Mouse (Mus musculus) hindbrain, embryonic 11.5 days (tissue): ENCODE measurements around the gene Ugt1a1. TPM values are rescaled to one million over a fixed set of nuclear protein-coding genes. Genes with fewer than 3 reads are reported as not detected.

Source experiments
- ATAC-seq: fragments of 200-750 bp; cut with Nextera tagmentation; 2 replicates; pipeline ENCODE4 v1.8.0; 2017; ENCODE audit warnings: mild to moderate bottlenecking, moderate TSS enrichment, moderate library complexity; ENCODE audit not compliant: low FRiP score
- DNase-seq: peaks from one replicate; pipeline ENCODE4 v3.0.0-alpha.2; 2015; ENCODE audit warnings: low spot score
- H3K27ac ChIP-seq: fragments of 300-500 bp; sonication (generic); 2 replicates; pipeline ENCODE4 v1.5.1; 2014; ENCODE audit warnings: mild to moderate bottlenecking, low read depth, low read length
- H3K27me3 ChIP-seq: fragments of 300-500 bp; sonication (generic); 2 replicates; pipeline ENCODE4 v1.6.1; 2014; ENCODE audit warnings: mild to moderate bottlenecking, low read length, moderate library complexity, mixed read lengths; ENCODE audit not compliant: control insufficient read depth, insufficient read depth
- H3K36me3 ChIP-seq: fragments of 300-500 bp; sonication (generic); 2 replicates; pipeline ENCODE4 v1.6.1; 2014; ENCODE audit warnings: mild to moderate bottlenecking, low read length, moderate library complexity, mixed read lengths; ENCODE audit not compliant: control insufficient read depth, insufficient read depth
- H3K4me1 ChIP-seq: fragments of 300-500 bp; sonication (generic); replicated peaks from 2 replicates; pipeline ENCODE4 v1.6.1; 2014; ENCODE audit warnings: low read length, mixed read lengths; ENCODE audit not compliant: control insufficient read depth, insufficient read depth
- H3K4me2 ChIP-seq: fragments of 300-500 bp; sonication (generic); replicated peaks from 2 replicates; pipeline ENCODE4 v1.6.1; 2014; ENCODE audit warnings: mild to moderate bottlenecking, low read depth, low read length
- H3K4me3 ChIP-seq: fragments of 300-500 bp; sonication (generic); 2 replicates; pipeline ENCODE4 v1.5.1; 2014; ENCODE audit warnings: low read depth, low read length
- H3K9ac ChIP-seq: fragments of 300-500 bp; sonication (generic); 2 replicates; pipeline ENCODE4 v1.6.1; 2014; ENCODE audit warnings: low read depth, low read length
- H3K9me3 ChIP-seq: fragments of 300-500 bp; sonication (generic); 2 replicates; pipeline ENCODE4 v1.6.1; 2016; ENCODE audit warnings: low read length; ENCODE audit not compliant: control insufficient read depth
- WGBS: fragments of 180-500 bp; shearing (Covaris S2); extraction: QIAGEN DNeasy Blood & Tissue Kit; methylation state at CpG from one replicate; pipeline ENCODE4 v1.1.7; 2014; 5-methylcytosine and 5-hydroxymethylcytosine counted together
- polyA plus RNA-seq: library from polyadenylated mRNA; unstranded; fragments of >200 nt; fragmentation: Nextera tagmentation; extraction: Ambion mirVana; gene quantifications from 2 replicates; pipeline ENCODE4 v1.2.1, GENCODE M21; 2014

The Ugt1a1 gene
- polyA plus RNA-seq, 1 experiment from 2014 or later, result not detected

DNA sequence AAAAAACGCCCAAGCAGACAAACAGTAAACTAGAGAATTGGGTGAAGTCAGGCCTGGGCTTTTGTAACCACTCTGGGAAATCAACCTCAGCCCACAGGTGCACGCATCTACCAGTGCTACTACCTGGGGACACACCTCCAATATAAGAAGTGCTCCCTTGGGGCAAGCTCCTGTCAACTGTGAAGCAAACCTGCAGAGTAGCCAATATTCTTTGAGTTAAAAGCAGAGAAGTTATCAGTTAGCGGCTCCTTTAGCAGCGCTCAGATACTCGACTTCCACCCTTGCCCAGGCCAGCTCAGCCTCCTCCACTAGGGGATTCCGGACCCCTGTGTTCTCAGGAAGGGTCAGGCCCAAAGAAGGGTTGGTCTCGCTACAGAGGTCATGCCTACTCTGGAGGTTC lies 49.9 kb downstream of the Ugt1a1 start:
- Histone ChIP-seq H3K9me3 (peaks cover 38% of the 10 kb centered on the region), H3K9ac (no peak overlapping the region), H3K27me3 (no peaks in the 10 kb centered on the region), H3K36me3 (peaks cover 52% of the 10 kb centered on the region), H3K27ac (no peak overlapping the region), H3K4me2 (no peak overlapping the region), H3K4me3 (no peak overlapping the region), H3K4me1 (no peaks in the 10 kb centered on the region)
- 86% methylated on average over 7 of the region's 7 CpGs for WGBS
- DNase-seq (no peak), ATAC-seq (no peak)

DNA sequence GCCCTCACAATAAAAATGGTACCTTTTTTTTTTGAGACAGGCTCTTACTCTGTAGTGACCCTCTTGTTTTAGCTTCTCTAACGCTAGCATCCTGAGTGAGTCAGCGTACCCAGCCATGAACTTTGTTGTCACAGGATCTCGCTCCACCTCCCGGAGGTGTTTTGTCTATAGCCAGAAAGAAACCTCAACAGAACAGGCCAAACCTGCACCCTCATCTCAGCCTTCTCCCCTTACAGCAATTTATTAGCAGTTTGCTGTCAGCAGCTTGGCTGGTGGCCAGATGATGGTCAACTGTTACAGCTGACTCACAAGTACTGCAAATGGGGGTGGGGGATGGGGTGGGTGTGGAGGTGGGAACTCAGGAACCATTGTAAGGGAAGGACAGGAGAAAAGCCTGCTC lies 50.5 kb downstream of the Ugt1a1 start:
- Histone ChIP-seq H3K27ac (no peak overlapping the region), H3K4me1 (no peaks in the 10 kb centered on the region), H3K4me3 (no peak overlapping the region), H3K36me3 (peaks cover 57% of the 10 kb centered on the region), H3K9ac (no peak overlapping the region), H3K27me3 (no peaks in the 10 kb centered on the region), H3K9me3 (peaks cover 33% of the 10 kb centered on the region), H3K4me2 (no peak overlapping the region)
- DNase-seq (no peak), ATAC-seq (no peak)
- WGBS, result 90% methylated on average over 4 of the region's 4 CpGs

DNA sequence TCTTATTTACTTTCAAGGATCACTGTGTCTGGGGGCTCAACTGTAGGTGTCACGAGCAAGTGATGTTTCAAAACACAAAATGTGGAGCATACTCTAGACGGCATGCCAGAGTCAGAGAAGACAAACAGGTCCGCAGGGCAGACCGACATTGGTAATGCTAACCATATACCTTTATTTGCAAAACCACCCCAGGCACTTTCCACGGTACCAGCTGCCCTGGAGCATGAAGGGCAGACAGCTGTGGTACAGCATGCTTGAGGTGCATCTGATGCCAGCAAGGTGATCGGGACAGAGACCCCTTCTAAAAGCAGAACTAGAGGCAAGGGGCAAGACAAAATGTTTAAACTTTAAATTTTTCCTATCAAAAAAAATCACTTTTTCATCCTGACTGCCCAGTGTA lies 51.2 kb downstream of the Ugt1a1 start:
- H3K9me3 ChIP-seq, result peaks cover 27% of the 10 kb centered on the region
- DNase-seq, result no peak
- no peak overlapping the region for H3K4me3 ChIP-seq
- H3K36me3 ChIP-seq, result peaks cover 64% of the 10 kb centered on the region
- no peak for ATAC-seq
- no peaks in the 10 kb centered on the region for H3K4me1 ChIP-seq
- H3K4me2 ChIP-seq, result no peak overlapping the region
- H3K27ac ChIP-seq, result no peak overlapping the region
- H3K9ac ChIP-seq, result no peak overlapping the region
- no peaks in the 10 kb centered on the region for H3K27me3 ChIP-seq
- 79% methylated on average over 6 of the region's 6 CpGs for WGBS

DNA sequence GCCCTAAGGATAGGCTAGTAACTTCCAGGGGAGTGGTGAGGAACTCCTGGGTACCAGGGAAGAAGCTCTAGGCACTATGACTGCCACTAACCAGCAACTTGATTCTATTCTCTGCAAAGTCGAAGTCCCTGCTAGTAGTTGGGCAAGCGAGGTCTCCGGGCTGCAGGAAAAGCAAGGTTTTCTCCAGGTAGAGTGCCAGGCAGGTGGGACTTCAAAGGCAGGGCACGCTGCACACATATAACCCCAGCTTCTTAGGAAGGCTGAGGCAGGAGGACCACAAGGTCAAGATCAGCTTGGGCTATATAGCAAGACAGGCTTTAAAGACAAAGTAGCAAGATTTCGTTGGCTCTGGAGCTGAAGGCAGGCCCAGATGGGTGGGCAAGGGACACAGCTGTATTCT lies 52.0 kb downstream of the Ugt1a1 start:
- H3K4me1 ChIP-seq, result no peaks in the 10 kb centered on the region
- WGBS, result 91% methylated on average over 5 of the region's 5 CpGs
- H3K36me3 ChIP-seq, result peaks cover 72% of the 10 kb centered on the region
- ATAC-seq, result no peak
- DNase-seq, result no peak
- H3K4me3 ChIP-seq, result no peak overlapping the region
- no peaks in the 10 kb centered on the region for H3K27me3 ChIP-seq
- H3K27ac ChIP-seq, result no peak overlapping the region
- no peak overlapping the region for H3K4me2 ChIP-seq
- no peak overlapping the region for H3K9ac ChIP-seq
- H3K9me3 ChIP-seq, result peaks cover 25% of the 10 kb centered on the region

DNA sequence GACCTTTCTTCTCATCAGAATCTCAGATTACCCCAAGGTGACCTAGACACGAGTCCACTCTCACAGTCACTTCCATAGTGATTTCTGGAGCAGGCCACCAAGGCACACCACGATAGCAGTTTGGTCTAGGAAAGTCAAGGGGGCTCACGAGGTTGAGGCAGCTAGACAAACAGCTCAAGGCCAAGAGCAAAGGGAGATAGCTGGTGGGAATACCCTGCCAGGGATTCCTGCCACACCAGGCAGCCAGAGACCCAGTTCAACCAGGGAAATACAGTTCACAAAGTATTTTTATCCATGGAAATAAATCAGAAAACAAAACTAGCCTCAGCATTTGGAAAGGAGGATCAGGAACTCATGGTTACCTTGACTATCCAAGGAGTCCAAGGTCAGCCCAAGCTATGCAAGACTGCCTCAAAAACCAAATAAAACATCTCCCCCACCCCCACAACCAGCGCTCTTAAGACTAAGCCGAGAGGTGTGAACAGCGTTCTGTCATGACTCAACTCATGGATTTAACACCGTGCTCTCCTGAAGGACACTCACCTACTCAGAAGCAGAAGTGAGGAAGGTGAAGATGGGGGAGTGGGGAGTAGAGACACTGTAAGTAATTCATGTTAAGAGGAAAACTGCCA lies 52.6 kb downstream of the Ugt1a1 start:
- Histone ChIP-seq H3K36me3 (peaks cover 77% of the 10 kb centered on the region), H3K27me3 (no peaks in the 10 kb centered on the region), H3K27ac (no peak overlapping the region), H3K4me2 (no peak overlapping the region), H3K9ac (no peak overlapping the region), H3K9me3 (peaks cover 22% of the 10 kb centered on the region), H3K4me3 (no peak overlapping the region), H3K4me1 (no peaks in the 10 kb centered on the region)
- no peak for ATAC-seq
- DNase-seq, result no peak
- WGBS, result 90% methylated on average over 7 of the region's 7 CpGs

DNA sequence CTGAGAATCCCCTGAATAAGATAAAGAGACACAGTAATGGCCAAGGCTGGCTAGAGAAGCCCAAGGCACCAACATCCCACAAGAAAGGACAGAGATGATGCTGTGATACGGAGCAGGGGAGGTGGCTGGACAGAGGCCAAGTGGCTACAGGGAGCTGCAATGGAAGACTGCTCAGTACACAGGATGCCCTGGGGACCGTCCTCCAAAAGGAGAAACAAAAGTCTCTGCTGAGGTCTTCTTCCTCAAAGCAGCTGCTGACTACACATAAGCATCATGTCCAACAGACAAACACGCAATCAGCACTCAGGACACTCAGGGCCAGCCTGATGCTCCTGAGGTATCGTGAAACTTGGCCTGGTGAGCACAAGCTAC lies 53.1 kb downstream of the Ugt1a1 start:
- 77% methylated on average over 4 of the region's 4 CpGs for WGBS
- Histone ChIP-seq H3K4me3 (no peak overlapping the region), H3K9ac (no peak overlapping the region), H3K27me3 (no peaks in the 10 kb centered on the region), H3K4me2 (no peak overlapping the region), H3K4me1 (no peaks in the 10 kb centered on the region), H3K36me3 (peaks cover 81% of the 10 kb centered on the region), H3K27ac (no peak overlapping the region), H3K9me3 (peaks cover 20% of the 10 kb centered on the region)
- no peak for DNase-seq
- ATAC-seq, result no peak

DNA sequence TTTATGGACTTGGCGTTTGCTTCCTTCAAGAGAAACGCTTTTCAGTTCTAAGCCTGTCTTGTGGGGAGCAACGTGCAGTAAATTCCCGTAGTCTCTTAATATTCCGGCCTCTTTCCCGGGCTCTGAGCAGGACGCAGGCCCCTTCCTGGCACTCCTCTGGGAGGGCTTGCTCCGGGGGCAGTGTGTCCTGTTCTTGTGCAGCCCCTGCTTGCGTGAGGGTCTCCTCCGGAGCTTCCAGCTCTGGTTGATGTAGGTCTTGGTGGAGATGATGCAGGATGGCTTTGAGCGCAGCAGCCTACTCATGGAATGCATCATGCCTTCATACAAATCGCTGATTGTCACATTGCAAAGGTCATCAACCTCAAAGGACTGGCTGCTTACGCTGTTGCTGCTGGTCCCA lies 54.4 kb downstream of the Ugt1a1 start:
- Histone ChIP-seq H3K4me3 (no peak overlapping the region), H3K4me1 (no peaks in the 10 kb centered on the region), H3K27ac (no peak overlapping the region), H3K4me2 (no peak overlapping the region), H3K27me3 (no peaks in the 10 kb centered on the region), H3K9ac (no peak overlapping the region), H3K36me3 (peaks cover 81% of the 10 kb centered on the region), H3K9me3 (peaks cover 12% of the 10 kb centered on the region)
- 88% methylated on average over 13 of the region's 13 CpGs for WGBS
- no peak for DNase-seq
- ATAC-seq, result no peak

DNA sequence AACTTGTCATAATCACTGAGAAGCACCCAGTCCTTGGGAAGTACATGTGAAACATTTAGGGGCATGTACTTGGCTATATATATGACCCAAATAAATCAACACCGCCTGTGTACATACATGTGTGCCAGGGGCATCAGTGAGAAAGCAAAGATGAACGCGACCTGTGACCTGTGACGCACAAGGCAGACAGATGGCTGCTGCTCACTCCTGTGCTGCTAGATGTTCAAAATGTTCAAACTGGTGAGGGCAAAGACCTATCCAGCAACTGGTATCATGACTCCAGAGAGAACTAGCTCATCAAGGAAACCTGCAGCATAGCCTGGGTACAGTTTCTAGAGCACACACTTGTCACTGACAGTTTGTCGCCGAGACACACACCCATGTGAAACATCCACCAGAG lies 55.7 kb downstream of the Ugt1a1 start:
- ATAC-seq (peak; percentile 20; the same call in 1 of the 2 replicates), DNase-seq (no peak)
- H3K36me3 ChIP-seq, result peaks cover 84% of the 10 kb centered on the region
- no peaks in the 10 kb centered on the region for H3K4me1 ChIP-seq
- H3K27ac ChIP-seq, result no peak overlapping the region
- WGBS, result 94% methylated on average over 6 of the region's 6 CpGs
- H3K4me2 ChIP-seq, result no peak overlapping the region
- H3K27me3 ChIP-seq, result no peaks in the 10 kb centered on the region
- H3K9ac ChIP-seq, result no peak overlapping the region
- H3K4me3 ChIP-seq, result no peak overlapping the region
- peaks cover 10% of the 10 kb centered on the region; the same call in 1 of the 2 replicates for H3K9me3 ChIP-seq

DNA sequence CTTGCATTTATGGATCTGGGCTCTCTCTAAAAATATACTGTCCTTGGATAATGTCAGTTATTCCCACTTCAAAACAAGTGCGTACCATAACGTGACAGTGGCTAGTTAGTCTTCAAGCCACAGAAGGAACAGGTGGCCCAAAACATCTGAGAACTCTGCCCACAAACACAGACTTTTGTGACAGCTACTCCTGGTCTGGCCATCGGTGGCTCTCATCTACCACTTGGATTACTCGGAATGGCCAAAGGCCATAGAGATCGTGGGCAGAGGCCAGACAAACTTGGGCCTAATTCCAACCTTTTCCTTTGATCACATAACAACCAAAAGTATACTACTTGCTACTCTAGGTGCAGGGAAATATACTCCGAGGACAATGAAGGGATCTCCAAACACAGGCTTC lies 56.3 kb downstream of the Ugt1a1 start:
- H3K9me3 ChIP-seq, result peaks cover 10% of the 10 kb centered on the region; the same call in 1 of the 2 replicates

More for the DNA sequence above, 56.3 kb downstream of the Ugt1a1 start:
- DNase-seq, result no peak
- H3K36me3 ChIP-seq, result peaks cover 82% of the 10 kb centered on the region
- no peaks in the 10 kb centered on the region for H3K27me3 ChIP-seq
- H3K4me3 ChIP-seq, result no peak overlapping the region
- H3K4me2 ChIP-seq, result no peak overlapping the region
- 89% methylated on average over 6 of the region's 6 CpGs for WGBS
- no peak overlapping the region for H3K27ac ChIP-seq
- H3K9ac ChIP-seq, result no peak overlapping the region
- no peak for ATAC-seq
- H3K4me1 ChIP-seq, result no peaks in the 10 kb centered on the region
